Mouse (Mus musculus) left cerebral cortex, postnatal 36 days (tissue): ENCODE results near the gene Grik5. TPM values are rescaled to one million over a fixed set of nuclear protein-coding genes. Genes with fewer than 3 reads are reported as not detected.
A peak's percentile ranks its signal among the peaks of the same experiment; 100 is the strongest.

Source experiments
- DNase-seq, 2 experiments: peaks; one replicate each; pipeline ENCODE4 v3.0.0; 2021 to 2022; ENCODE audit warnings: low spot score in 2 of 2, mixed read lengths in 1 of 2
- intact Hi-C: fragments of 180-260 bp; cut with DNase I; formaldehyde crosslinking; loops from one replicate; pipeline ENCODE4 v1.15.1; 2025
- microRNA-seq: library from miRNA; unstranded; fragments of <30 nt; microRNA quantifications from one replicate; pipeline ENCODE4 v1.2.0, GENCODE M21; 2022
- total RNA-seq, 2 experiments: library from RNA; stranded (reverse); gene quantifications; 2 replicates each; pipeline ENCODE4 v1.2.3; 2021

The Grik5 gene
- total RNA-seq, 2 experiments from 2014 or later = 225 to 248 TPM

- intact Hi-C loops = no loop called here
- DNase-seq = no peak
Measured at GRCm38 (mm10) chr7:24970341-24970740, 101.8 kb downstream of the Grik5 start.

GRCm38 (mm10) chr7:24969805-24970204 lies 102.3 kb downstream of the Grik5 start:
- peak; percentile 58 to 68 for DNase-seq

GRCm38 (mm10) chr7:24968463-24968862 lies 103.7 kb downstream of the Grik5 start:
- DNase-seq = no peak
- intact Hi-C loops = loop anchor here (10.0 kb wide), 1 partner anchor 154 kb away; no protein-coding TSS in a partner anchor

More at GRCm38 (mm10) chr7:24969805-24970204, 102.3 kb downstream of the Grik5 start:
- intact Hi-C loops = loop anchor here (10.0 kb wide), 1 partner anchor 155 kb away; no protein-coding TSS in a partner anchor

- intact Hi-C loops = loop anchor here (10.0 kb wide), 1 partner anchor 153 kb away; no protein-coding TSS in a partner anchor
- no peak for DNase-seq
Measured at GRCm38 (mm10) chr7:24967966-24968365, 104.2 kb downstream of the Grik5 start.

GRCm38 (mm10) chr7:24964897-24965535 lies 107.1 kb downstream of the Grik5 start:
- intact Hi-C loops = loop anchor here (2.0 to 10.0 kb wide), 2 partner anchors 74 to 150 kb away; no protein-coding TSS in a partner anchor
- peak; percentile 75 to 82 for DNase-seq

- intact Hi-C loops = loop anchor here (2.0 to 10.0 kb wide), 2 partner anchors 73 to 149 kb away; no protein-coding TSS in a partner anchor
Measured at GRCm38 (mm10) chr7:24964288-24964687, 107.9 kb downstream of the Grik5 start.

More at GRCm38 (mm10) chr7:24964288-24964687, 107.9 kb downstream of the Grik5 start:
- no peak for DNase-seq

Small RNAs within 50 kb of the gene (microRNA-seq; reads per million reads assigned to microRNA genes)
- not detected for gene Mir6537
- 9.6 reads per million, percentile 29 among the genes with 10 or more reads in this experiment for gene Mir7046
- 91.6 reads per million, percentile 55 among the genes with 10 or more reads in this experiment for gene Mir7047

Other genes starting within 250 kb of the Grik5 start
- 1 to 10 TPM in 1 of 2 experiments, not detected in 1; 1.9 TPM for gene Gm9844, start 210.1 kb downstream of the Grik5 start, total RNA-seq
- gene Lypd4, start 202.4 kb downstream of the Grik5 start, total RNA-seq = not detected
- gene Dmrtc2, start 202.3 kb downstream of the Grik5 start, total RNA-seq = not detected
- gene Rps19, start 188.0 kb downstream of the Grik5 start, total RNA-seq = 100 to 1,000 TPM; 456 to 499 TPM
- under 1 TPM; 0.49 to 0.54 TPM for gene Cd79a, start 175.0 kb downstream of the Grik5 start, total RNA-seq
- 10 to 100 TPM; 58.2 to 98.5 TPM for gene Arhgef1, start 169.4 kb downstream of the Grik5 start, total RNA-seq
- gene Gm4881, start 127.9 kb downstream of the Grik5 start, total RNA-seq = not detected
- 100 to 1,000 TPM; 276 to 329 TPM for gene Rabac1, start 99.6 kb downstream of the Grik5 start, total RNA-seq
- 1,000 to 10,000 TPM; 2,106 to 2,179 TPM for gene Atp1a3, start 66.4 kb downstream of the Grik5 start, total RNA-seq
- gene Zfp574, start 221 bp upstream of the Grik5 start, total RNA-seq = 10 to 100 TPM; 34.9 to 40.4 TPM
- gene Pou2f2, start 107.4 kb upstream of the Grik5 start, total RNA-seq = 10 to 100 TPM in 1 of 2 experiments, 1 to 10 TPM in 1; 8.4 to 15.4 TPM
- gene Dedd2, start 148.3 kb upstream of the Grik5 start, total RNA-seq = 10 to 100 TPM; 25.4 to 28.4 TPM
- gene Zfp526, start 149.1 kb upstream of the Grik5 start, total RNA-seq = 10 to 100 TPM; 11.3 to 11.5 TPM
- 100 to 1,000 TPM; 206 to 237 TPM for gene Gsk3a, start 165.5 kb upstream of the Grik5 start, total RNA-seq
- gene Erf, start 178.4 kb upstream of the Grik5 start, total RNA-seq = 10 to 100 TPM; 55.8 to 76.2 TPM
- gene Cic, start 195.4 kb upstream of the Grik5 start, total RNA-seq = 100 to 1,000 TPM; 206 to 234 TPM
- gene Pafah1b3, start 225.6 kb upstream of the Grik5 start, total RNA-seq = 10 to 100 TPM; 24.0 to 25.5 TPM
- not detected for gene Prr19, start 229.1 kb upstream of the Grik5 start, total RNA-seq
- gene Tmem145, start 233.8 kb upstream of the Grik5 start, total RNA-seq = 10 to 100 TPM; 44.4 to 57.4 TPM
- gene Megf8, start 244.8 kb upstream of the Grik5 start, total RNA-seq = 100 to 1,000 TPM; 108 to 110 TPM